Mouse (Mus musculus) cerebellum, adult 2 months (tissue): ENCODE results near the gene Cxcl10. TPM values are rescaled to one million over a fixed set of nuclear protein-coding genes. Genes with fewer than 3 reads are reported as not detected.

Source experiments
- DNase-seq, 2 experiments: peaks; one replicate each; pipeline ENCODE4 v3.0.0; 2021
- H3K27ac ChIP-seq: fragments of 200-500 bp; 2 replicates; pipeline ENCODE4 v1.5.1; 2012; ENCODE audit warnings: low read length, control low read depth, inconsistent platforms; ENCODE audit not compliant: insufficient read depth
- H3K27me3 ChIP-seq: fragments of 200-500 bp; 2 replicates; pipeline ENCODE4 v1.6.1; 2012; ENCODE audit warnings: inconsistent platforms, mild to moderate bottlenecking, low read length, moderate library complexity; ENCODE audit not compliant: control insufficient read depth, insufficient read depth
- H3K4me1 ChIP-seq: fragments of 200-500 bp; 2 replicates; pipeline ENCODE4 v1.6.1; 2011; ENCODE audit warnings: low read length; ENCODE audit not compliant: control insufficient read depth, insufficient read depth
- H3K4me3 ChIP-seq: fragments of 200-500 bp; replicated peaks from 2 replicates; pipeline ENCODE3; 2011; ENCODE audit warnings: mild to moderate bottlenecking, low read depth, low read length, control low read depth; ENCODE audit not compliant: insufficient read depth
- CTCF ChIP-seq: fragments of 200-500 bp; IDR thresholded peaks from 2 replicates; pipeline ENCODE4 v1.5.1; 2011; ENCODE audit warnings: low read depth, mild to moderate bottlenecking, control low read depth, low read length, moderate library complexity, borderline replicate concordance; ENCODE audit not compliant: insufficient read depth
- POLR2A ChIP-seq: fragments of 200-500 bp; IDR thresholded peaks from 2 replicates; pipeline ENCODE4 v1.6.1; 2011; ENCODE audit warnings: low read length, control low read depth, borderline replicate concordance; ENCODE audit not compliant: insufficient read depth
- WGBS: fragments of 180-500 bp; shearing (Covaris S2); methylation state at CpG from one replicate; pipeline ENCODE4 v1.1.7; 2018; 5-methylcytosine and 5-hydroxymethylcytosine counted together
- polyA plus RNA-seq: library from polyadenylated mRNA; depleted of rRNA; stranded (reverse); fragments of >200 nt; gene quantifications from 2 replicates; pipeline ENCODE4 v1.2.3, GENCODE M21; 2012

The Cxcl10 gene
- polyA plus RNA-seq, 1 experiment = 0.64 TPM

GRCm38 (mm10) chr5:92327367-92327766 lies 21.3 kb downstream of the Cxcl10 start:
- Histone ChIP-seq H3K27ac (no peak overlapping the region), H3K4me1 (no peaks in the 10 kb centered on the region), H3K27me3 (no peaks in the 10 kb centered on the region), H3K4me3 (no peak overlapping the region)
- no peak for TF ChIP-seq CTCF
- TF ChIP-seq POLR2A = no peak
- 77% methylated on average over 6 of the region's 6 CpGs for WGBS
- DNase-seq = no peak

- 11% methylated on average over 5 of the region's 5 CpGs for WGBS
- no peak for DNase-seq
- no peak for TF ChIP-seq POLR2A
- TF ChIP-seq CTCF = no peak
Measured at GRCm38 (mm10) chr5:92323264-92323663, 25.4 kb downstream of the Cxcl10 start.

GRCm38 (mm10) chr5:92322612-92323011 lies 26.1 kb downstream of the Cxcl10 start:
- TF ChIP-seq POLR2A (no peak), CTCF (no peak)
- no peak for DNase-seq
- 92% methylated on average over 4 of the region's 4 CpGs for WGBS
- Histone ChIP-seq H3K27ac (no peak overlapping the region), H3K4me1 (no peaks in the 10 kb centered on the region), H3K27me3 (no peaks in the 10 kb centered on the region), H3K4me3 (no peak overlapping the region)

More at GRCm38 (mm10) chr5:92323264-92323663, 25.4 kb downstream of the Cxcl10 start:
- no peaks in the 10 kb centered on the region for H3K4me1 ChIP-seq
- no peak overlapping the region for H3K27ac ChIP-seq
- H3K4me3 ChIP-seq = no peak overlapping the region
- H3K27me3 ChIP-seq = no peaks in the 10 kb centered on the region

GRCm38 (mm10) chr5:92321631-92322400 lies 26.9 kb downstream of the Cxcl10 start:
- Histone ChIP-seq H3K4me1 (no peaks in the 10 kb centered on the region), H3K27ac (no peak overlapping the region), H3K27me3 (no peaks in the 10 kb centered on the region), H3K4me3 (no peak overlapping the region)
- 72% methylated on average over 8 of the region's 8 CpGs for WGBS
- TF ChIP-seq CTCF (no peak), POLR2A (no peak)
- DNase-seq = no peak

- Histone ChIP-seq H3K4me3 (no peak overlapping the region), H3K4me1 (no peaks in the 10 kb centered on the region), H3K27ac (no peak overlapping the region), H3K27me3 (no peaks in the 10 kb centered on the region)
- TF ChIP-seq CTCF (no peak), POLR2A (no peak)
- DNase-seq = no peak
- WGBS = 83% methylated on average over 14 of the region's 14 CpGs
Measured at GRCm38 (mm10) chr5:92318596-92318995, 30.1 kb downstream of the Cxcl10 start.

- WGBS = 86% methylated on average over 7 of the region's 7 CpGs
- TF ChIP-seq CTCF (no peak), POLR2A (no peak)
- no peak for DNase-seq
- Histone ChIP-seq H3K27ac (no peak overlapping the region), H3K4me1 (no peaks in the 10 kb centered on the region), H3K27me3 (no peaks in the 10 kb centered on the region), H3K4me3 (no peak overlapping the region)
Measured at GRCm38 (mm10) chr5:92318119-92318518, 30.6 kb downstream of the Cxcl10 start.

GRCm38 (mm10) chr5:92313776-92314175 lies 34.9 kb downstream of the Cxcl10 start:
- no peak overlapping the region for H3K27ac ChIP-seq
- 80% methylated on average over 7 of the region's 7 CpGs for WGBS
- no peaks in the 10 kb centered on the region for H3K27me3 ChIP-seq
- no peak overlapping the region for H3K4me3 ChIP-seq
- no peaks in the 10 kb centered on the region; the same call in 1 of the 2 replicates for H3K4me1 ChIP-seq
- TF ChIP-seq POLR2A = no peak
- DNase-seq = no peak

- 15% methylated on average over 13 of the region's 13 CpGs for WGBS
- TF ChIP-seq CTCF = peak; percentile 41; the same call in 1 of the 2 replicates
- TF ChIP-seq POLR2A = no peak
- H3K4me1 ChIP-seq = peaks cover 6% of the 10 kb centered on the region; the same call in 1 of the 2 replicates
- no peaks in the 10 kb centered on the region for H3K27me3 ChIP-seq
- H3K27ac ChIP-seq = no peak overlapping the region
- no peak overlapping the region for H3K4me3 ChIP-seq
- DNase-seq = peak; percentile 80 to 83
Measured at GRCm38 (mm10) chr5:92312046-92312715, 36.5 kb downstream of the Cxcl10 start.
